Mouse (Mus musculus) right cerebral cortex, postnatal 14 days (tissue): ENCODE data around the gene Ppfibp2.

Source experiments
- DNase-seq: peaks from one replicate; pipeline ENCODE4 v3.0.0; 2022

The Ppfibp2 gene

DNA sequence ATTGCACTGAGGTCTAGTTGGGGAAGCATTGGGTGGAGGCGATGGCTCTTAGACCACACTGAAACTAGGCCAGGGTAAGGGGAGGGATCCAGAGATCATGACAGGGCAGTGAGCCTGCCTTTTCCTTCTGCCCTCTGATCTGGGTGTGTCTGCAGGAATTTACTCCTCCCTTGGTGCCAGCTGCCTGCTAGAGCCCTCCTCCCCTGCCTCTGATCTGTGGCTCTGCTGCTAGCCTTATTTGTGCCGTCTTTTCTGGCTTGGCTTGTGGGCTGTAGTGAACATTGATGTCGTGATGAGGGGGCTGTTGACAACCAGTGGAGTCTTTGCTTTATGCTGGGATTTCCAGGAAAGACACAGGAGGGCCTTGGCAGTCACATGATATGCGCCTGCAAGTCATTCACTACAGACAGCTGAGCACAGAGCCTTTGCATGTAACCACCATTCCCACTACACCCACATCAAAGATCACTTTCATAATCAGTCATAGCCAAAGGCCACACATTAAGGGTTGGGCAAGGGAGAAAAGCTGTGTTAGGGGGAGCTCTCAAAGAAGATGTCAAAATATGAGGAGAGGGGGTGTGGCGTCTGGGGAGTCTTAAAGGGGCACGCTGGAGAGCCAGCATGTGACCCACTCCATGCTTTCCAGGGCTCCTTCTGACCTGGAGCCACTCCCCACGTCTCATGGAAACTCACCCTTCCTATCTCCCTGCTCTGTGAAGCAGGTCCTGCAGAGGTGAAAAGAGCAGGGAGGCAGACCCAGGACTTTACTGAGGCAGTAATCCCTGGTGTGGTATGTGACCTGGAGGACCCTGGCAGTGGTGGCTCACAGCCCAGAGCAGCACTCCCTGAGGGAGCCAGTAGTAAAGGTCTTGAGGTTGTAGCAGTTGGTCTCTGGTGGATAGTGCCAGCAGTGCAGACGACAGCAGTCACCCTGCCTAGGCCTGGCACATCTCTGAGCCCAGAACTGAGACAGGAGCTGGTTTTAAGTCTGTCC, 69.4 kb downstream of the Ppfibp2 start:
- no peak for DNase-seq

DNA sequence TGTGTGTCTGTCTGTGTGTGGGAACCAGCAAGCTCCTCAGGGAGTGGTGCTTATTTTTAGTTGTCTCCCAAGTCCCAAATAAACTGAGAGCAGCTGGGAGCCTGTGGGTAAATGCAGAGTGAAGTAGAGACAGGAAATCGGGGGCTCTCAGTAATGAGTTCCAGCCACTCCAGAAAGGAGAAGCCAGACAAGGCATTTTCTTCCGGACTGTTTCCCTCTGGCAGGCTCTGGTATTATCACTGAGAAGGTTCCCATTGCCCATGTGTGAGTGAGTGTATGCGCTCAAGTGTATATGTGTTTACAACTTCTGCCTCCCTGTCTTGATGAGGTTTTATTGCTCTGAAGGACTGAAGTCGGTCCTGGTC, 70.2 kb downstream of the Ppfibp2 start:
- no peak for DNase-seq

DNA sequence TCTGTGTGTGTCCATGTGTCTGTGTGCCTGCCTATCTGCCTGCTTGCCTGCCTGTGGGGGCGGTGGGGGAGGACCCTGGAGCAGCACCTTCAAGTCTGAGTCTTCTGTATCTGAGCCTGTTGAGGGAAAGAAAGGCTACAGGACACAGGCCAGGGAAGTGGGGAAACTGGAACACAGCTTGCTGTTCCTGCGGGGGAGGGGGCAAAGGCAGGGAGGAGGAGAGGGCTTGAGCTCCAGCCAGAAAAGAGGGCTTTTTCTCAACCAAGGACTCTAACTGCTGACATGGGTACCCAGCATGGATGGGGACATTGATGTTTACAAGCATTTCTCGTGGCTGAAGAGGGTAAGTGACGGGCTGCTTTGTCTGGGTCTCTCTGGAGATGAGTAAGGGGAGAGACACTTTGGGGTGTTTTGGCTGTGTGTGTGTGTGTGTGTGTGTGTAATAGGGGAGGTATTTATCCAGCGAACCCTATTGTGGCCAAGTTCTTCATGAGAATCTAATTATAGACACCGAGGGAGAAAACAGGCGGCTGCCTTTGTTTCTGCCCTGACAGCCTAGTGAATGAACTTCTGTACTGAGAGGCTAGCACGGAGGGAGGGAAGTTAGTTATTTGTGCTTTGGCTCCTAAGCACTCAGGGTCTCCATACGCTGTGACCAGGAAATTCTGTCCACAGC, 70.7 kb downstream of the Ppfibp2 start:
- DNase-seq, result no peak

DNA sequence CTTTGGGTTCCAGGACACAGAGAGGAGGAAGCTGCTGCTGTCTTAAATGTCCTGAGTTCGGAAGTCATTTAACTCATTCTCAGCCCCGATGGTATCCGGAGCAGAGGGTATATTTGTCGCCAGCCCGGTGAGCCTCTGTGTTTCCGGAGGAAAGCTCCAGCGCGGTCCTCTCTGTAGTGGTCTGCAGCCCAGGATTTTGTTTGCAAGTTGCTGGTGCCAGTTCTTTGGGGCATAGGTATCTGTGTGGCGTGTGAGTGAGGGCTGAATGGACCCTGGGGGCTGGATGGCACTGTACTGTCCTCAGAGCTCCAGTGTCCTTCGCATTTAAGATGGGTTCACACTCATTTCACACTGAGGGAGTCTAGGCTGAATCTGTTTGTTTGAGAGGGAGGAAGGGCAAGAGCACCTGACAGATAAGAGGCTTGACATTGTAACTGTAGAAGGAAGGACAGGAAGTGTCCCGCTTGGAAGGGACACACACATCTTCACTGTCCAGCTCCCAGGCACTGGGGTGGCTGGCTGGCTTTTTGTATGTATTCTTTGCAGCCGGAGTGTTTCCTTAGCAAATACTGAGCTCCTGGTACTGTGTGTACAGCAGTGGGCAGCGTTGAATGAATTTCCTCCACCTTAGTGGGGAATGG, 71.4 kb downstream of the Ppfibp2 start:
- DNase-seq, result no peak

DNA sequence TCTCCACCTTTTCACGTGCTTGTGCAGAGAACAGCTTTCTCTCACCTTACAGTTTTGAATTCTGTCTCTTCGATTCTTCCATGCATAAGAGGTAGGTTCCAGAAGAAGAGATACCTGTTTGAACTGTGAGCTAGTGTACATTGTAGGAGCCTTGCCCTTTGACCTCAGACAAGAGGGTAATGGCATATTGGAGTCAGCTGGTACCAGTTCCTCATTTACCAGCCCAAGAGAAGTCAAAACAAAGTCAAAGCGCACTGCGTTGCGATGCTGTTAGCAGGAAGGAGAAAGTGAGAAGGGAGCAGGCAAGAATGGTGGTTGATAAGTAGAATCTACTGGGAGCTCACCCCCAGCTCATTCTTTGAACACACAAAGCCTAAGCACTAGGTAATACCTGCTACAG, 73.5 kb downstream of the Ppfibp2 start:
- DNase-seq, result no peak

DNA sequence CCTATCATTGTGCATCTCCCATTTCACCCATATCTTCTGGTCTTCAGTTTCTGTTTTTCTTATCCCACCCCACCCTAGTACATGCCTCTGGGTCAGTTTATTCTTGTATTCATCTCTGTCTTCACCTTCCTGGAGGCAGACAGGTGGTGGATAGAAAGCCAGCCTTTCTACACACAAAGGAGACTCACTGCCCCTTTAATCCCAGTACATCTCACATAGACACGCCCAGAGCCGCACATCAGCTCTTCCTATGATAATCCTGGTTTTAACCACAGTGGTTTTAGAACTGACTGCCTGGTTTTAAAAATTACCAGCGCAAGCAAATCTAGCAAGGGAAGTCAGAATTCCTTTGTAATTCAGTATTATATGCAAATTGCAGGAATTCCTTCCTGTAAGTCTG, 80.2 kb downstream of the Ppfibp2 start:
- DNase-seq, result no peak

DNA sequence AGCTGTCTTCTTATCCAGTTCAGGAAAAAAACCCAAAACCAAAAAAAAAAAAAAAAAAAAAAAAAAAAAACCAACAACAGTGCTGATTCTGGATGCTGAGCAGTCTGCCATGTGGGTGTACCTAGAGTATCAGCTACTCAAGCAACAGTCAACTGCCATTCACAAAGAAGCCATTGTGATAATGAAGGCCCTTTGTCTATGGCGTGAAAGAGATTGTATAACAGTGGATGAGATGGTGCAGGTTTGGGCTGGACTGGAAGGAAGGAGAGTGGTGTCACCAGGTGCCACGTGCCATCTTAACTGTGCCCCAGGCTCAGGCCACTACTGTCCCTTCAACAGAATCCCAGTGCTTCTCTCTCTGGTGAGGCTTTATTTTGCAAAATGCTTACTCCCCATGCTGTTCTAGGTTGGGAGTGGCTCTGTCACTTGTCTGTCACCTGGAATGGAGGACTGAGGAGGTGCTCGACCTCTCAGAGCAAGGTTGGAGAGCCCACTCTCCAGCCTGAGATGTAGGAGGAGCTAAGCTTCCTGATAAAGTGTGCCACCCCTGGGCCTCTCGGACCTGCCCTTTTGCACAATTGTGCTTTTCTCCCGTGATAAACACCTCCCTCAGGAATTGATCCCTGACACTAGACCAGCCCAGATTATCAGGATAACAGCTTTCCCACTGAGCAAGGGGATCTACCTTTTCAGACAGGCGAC, 85.3 kb downstream of the Ppfibp2 start:
- DNase-seq, result no peak

GRCm38 (mm10) chr7:107681306-107681705, 86.3 kb downstream of the Ppfibp2 start:
- no peak for DNase-seq

DNA sequence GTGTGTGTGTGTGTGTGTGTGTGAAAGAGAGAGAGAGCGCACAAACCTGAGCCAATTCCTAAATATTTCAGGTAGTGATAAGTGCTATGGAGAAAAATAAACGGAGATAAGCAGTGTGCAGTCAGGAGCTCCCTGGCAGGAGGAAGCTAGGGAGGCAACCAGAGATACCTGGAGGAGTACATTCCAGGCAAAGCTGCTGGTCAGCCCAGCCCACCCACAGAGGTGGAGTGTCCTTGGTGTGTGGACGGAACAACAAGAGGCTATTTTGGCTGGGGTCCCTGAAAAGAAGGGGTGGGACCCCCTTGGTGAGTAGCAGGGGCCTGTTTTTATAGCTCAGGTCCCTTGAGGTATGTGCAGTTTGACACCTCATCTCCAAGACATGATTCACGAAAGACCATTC, 88.2 kb downstream of the Ppfibp2 start:
- DNase-seq, result no peak

GRCm38 (mm10) chr7:107683622-107684021, 88.6 kb downstream of the Ppfibp2 start:
- no peak for DNase-seq

- no peak for DNase-seq
These were observed 90.4 kb downstream of the Ppfibp2 start for GRCm38 (mm10) chr7:107685238-107685954.

DNA sequence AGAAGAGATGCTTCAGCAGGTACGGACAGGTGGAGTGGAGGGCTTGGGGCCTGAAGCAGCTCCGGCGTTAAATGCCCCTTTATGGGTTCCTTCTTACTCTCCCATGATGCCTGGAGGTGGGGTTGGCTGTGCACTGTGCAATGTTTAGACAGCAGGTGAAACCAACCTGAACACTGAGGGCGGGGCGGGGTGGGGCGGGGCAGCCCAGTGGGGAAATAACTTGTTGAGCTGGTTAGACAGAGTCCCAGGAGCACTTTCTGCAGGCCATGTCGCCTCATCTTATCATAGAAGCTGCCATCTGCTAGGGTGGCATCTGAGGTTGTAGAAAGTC, 90.9 kb downstream of the Ppfibp2 start:
- DNase-seq, result no peak

GRCm38 (mm10) chr7:107687412-107687811, 92.4 kb downstream of the Ppfibp2 start:
- no peak for DNase-seq

DNA sequence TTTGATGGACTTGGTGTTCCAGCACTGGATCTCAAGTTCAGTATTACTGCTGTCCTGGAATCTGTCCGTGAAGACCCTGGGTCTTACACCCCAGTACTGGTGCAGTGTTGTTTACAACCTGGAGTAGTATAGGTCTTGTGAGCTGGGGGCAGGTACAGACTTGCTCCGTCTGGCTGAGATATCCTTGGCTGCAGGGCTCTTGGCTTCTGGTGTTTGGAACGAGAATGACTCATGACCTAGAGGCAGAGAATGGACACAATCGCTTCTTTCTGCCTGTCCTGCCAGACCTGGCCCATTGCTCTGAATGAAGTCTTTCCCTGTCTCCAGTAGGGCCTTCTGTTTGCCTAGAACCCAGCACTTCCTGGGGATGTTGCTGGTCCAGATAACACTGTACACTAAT, 93.0 kb downstream of the Ppfibp2 start:
- DNase-seq, result no peak

DNA sequence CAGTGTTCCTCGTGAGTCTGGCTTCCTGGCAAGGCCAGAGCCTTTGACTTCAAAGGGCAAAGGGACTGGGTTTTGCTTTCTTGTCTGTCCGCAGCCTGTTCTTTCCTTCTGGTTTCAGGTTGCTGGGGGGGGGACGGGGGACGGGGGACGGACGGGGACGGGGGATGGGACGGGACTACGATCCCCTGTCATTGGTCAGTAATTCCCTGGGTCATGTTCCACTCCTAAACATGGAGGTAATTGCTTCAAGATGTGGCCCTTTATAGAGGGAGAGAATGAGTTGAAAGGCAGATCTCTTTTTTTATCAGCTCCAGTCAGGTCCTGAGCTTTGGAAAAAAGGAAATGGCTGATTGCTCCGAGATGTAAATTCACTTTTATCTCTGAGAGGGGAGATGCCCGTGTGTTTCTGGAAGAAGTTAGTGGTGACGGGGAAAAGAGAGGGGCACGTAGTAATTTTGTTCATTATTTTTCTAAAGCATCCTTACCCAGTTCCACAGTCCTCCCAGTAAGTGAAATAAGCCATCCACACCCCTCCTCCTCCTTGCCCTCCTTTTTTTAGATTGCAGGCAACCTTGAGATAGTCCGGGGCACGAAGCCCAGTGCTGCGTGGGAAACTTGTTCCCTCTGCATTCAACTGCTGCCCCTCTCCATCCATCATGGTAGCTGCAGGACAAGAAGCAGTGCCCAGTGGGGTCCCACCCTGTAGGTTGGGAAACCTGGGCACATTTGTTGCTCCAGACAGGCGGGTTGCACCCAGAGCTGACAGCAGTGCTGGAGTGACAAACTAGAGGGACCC, 95.6 kb downstream of the Ppfibp2 start:
- no peak for DNase-seq

DNA sequence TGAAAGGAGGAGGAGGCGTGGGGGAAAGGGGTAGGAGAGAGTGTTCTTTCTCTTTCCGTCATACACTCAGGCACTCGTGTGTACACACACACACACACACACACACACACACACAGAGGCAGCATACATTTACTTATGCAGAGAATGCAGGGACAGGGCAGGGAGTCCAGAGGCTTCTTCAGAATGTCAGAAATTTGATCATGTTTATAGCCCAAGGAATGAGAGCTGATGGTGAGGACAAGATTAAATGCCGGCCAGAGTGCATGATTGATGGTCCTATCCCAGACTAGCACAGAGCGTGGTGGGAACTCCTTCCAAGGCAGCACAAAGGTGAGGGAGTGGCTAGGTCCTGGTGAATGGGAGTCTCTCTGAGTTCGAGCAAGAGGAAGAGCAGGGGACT, 96.5 kb downstream of the Ppfibp2 start:
- no peak for DNase-seq

- no peak for DNase-seq
These were observed 99.4 kb downstream of the Ppfibp2 start for GRCm38 (mm10) chr7:107694254-107694947.

DNA sequence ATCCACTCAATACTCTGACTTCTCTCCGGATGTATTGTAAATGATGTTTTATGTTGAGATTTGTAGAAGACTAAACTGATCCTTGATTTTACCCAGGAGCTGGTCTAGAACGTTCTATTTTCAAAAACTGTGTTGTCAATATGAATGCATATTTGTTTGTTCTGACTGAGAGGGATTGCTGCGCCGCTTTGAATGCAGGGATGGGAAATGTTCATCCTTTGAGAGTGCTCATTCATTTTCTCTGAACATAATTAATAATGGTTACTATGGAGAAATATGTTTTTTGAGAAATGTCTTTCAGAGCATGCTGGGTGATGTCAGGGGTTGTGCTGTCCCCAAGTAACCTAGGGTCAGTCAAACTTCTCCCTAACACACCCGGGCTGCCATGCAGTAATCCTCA, 102.1 kb downstream of the Ppfibp2 start:
- DNase-seq, result no peak

DNA sequence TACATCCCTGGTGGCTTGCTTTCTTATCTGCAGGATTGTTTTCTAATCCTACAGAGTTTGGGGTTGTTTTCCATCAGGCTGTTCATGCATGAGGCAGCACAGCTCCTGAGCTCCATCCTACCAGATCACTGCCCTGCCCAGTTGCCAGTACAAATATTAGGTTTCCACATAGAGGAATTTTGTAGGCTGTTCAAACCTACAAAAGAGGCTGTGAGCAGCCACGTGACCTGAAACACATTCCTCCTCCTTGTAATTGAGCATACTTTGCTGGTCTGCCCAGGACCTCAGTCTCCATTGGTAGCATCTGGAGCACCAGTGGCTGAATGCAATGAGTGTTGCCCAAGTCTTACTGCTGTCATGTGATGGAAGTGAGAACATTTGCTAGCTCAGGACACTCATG, 104.9 kb downstream of the Ppfibp2 start:
- DNase-seq, result no peak

GRCm38 (mm10) chr7:107700646-107701045, 105.6 kb downstream of the Ppfibp2 start:
- no peak for DNase-seq
